Mouse (Mus musculus) liver, adult 2 months (tissue): ENCODE results near the gene Sh3d21.

Experiments
- CTCF ChIP-seq: fragments of 200-500 bp; IDR thresholded peaks from 2 replicates; pipeline ENCODE4 v1.5.1; 2011; ENCODE audit warnings: low read depth, low read length, control low read depth
- POLR2A ChIP-seq: fragments of 200-500 bp; IDR thresholded peaks from 2 replicates; pipeline ENCODE4 v1.6.1; 2011; ENCODE audit warnings: low read length, control low read depth; ENCODE audit not compliant: insufficient read depth; ENCODE audit errors: extremely low read depth

DNA sequence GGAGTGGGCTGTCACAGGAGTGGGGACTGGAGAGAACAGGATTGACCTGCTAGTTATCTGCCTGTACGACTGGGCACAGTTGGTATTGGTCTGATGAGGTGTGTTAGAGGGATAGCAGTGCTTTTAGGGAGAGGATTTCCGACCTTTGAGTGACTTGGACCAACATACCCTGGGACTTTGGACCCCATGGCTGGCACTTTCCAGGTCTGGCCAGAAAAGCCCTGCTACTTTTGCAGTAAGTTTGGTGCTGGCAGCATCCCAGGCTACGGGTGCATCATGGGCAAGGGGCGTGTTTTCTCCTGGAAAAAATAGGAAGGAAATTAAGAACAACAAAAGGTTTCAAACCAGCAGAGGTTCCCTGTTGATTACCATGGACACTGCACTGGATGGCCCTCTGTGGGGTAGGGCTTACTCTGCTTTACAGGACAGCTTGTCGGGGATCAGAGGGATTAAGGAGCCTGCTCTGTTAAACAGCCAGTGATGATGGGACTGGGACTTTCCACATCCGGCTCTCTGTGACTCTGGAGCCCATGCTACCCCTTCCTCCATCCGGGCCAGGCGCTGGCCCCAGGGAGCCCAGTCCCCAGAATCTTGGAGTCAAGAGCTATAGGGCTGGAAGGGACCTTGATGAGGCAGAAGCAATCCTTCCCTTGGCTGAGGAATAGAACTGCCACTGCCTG, 55.1 kb downstream of the Sh3d21 start:
- TF ChIP-seq CTCF (no peak), POLR2A (no peak)
